Mouse (Mus musculus) heart, postnatal 10 days (tissue): ENCODE results near the gene Myh8. TPM values are rescaled to one million over a fixed set of nuclear protein-coding genes. Genes with fewer than 3 reads are reported as not detected.

Experiments used
- DNase-seq, 2 experiments: peaks; one replicate each; pipeline ENCODE4 v3.0.0; 2021
- intact Hi-C: fragments of 180-260 bp; cut with DNase I; formaldehyde crosslinking; loops from one replicate; pipeline ENCODE4 v1.15.1; 2025
- total RNA-seq, 2 experiments: library from RNA; stranded (reverse); gene quantifications; 2 replicates each; pipeline ENCODE4 v1.2.3; 2021

Myh8 gene
- total RNA-seq, 2 experiments from 2014 or later = 0.40 to 0.67 TPM

- DNase-seq = no peak
These were observed 81.1 kb downstream of the Myh8 start for GRCm38 (mm10) chr11:67358031-67358430.

More at GRCm38 (mm10) chr11:67358031-67358430, 81.1 kb downstream of the Myh8 start:
- intact Hi-C loops = no loop called here

Other genes starting within 250 kb of the Myh8 start
- gene Adprm, start 224.5 kb upstream of the Myh8 start, total RNA-seq = 10 to 100 TPM; 14.5 to 15.8 TPM
- 10 to 100 TPM; 17.8 to 19.2 TPM for gene Sco1, start 224.5 kb upstream of the Myh8 start, total RNA-seq
- under 1 TPM in 1 of 2 experiments, not detected in 1; 0.05 TPM for gene Myh3, start 198.8 kb upstream of the Myh8 start, total RNA-seq
- gene Myh2, start 106.1 kb upstream of the Myh8 start, total RNA-seq = not detected
- under 1 TPM in 1 of 2 experiments, not detected in 1; 0.52 TPM for gene Myh1, start 77.1 kb upstream of the Myh8 start, total RNA-seq
- not detected for gene Myh4, start 39.1 kb upstream of the Myh8 start, total RNA-seq
- under 1 TPM in 1 of 2 experiments, not detected in 1; 0.05 TPM for gene Myh13, start 44.5 kb downstream of the Myh8 start, total RNA-seq
- gene Gas7, start 178.3 kb downstream of the Myh8 start, total RNA-seq = 10 to 100 TPM; 21.3 to 22.2 TPM